Mouse (Mus musculus): ENCODE results near the gene Acot4.
"Not testable (repeated sequence)": the region's sequence is repeated elsewhere in the genome, so short reads cannot be mapped to it uniquely, and the experiment has no call there.

Acot4 gene

DNA sequence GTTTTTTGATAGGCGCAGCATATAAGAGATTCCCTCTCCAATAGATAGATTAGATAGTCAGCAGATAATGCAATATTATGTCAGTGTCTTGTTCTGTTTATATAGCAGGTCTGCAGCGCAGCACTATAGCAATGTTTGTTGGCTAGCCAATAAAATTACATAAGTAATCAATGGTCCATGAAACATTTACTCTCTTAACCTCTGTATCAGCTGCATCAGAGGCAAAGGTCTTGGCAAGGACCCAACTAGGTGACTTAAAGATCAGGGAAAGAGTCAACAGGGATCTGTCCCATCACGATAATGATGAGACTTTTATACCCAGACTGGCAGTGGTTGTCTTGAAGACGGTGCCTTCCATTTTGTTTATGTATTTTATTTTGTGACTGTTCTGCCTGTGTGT lies 5.3 kb upstream of the Acot4 start:
- DNase-seq, result no peak

DNA sequence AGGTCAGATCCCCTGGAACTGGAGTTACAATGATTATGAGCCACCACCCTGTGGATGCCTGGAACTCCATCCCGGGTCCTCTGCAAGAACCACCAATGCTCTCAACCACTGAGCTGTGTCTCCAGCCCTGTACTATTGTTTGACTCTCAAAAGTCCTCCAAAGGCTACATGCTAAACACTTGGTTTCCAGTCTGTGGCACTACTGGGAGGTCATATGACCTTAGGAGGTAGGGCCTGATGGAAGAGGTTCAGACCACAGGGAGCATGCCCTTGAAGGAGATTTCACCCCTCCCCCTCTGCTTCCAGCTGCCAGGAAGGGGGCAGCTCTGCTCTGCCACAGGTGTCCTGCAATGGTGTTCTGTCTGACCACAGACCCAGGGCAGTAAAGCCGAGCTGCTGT lies 4.9 kb upstream of the Acot4 start:
- not testable (repeated sequence) for DNase-seq

DNA sequence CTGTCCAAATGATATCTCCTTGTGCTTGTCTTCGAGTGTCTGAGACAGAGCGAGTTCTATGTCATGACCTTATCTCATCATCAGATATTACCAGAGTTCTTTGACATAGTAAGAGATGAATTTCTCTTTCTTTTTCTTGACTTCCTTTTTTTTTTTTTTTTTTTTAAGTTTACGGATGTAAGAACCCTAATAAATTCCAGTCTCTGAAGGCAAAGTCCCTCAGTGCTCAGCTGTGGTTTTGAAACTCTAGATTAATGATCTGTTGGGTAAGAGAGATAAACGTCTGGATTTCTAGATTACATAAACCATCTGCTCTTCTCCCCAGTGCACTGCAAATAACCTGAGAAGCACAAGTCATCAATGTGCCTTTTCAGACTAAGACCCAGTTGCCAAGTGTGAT lies 4.1 kb upstream of the Acot4 start:
- no peak for DNase-seq

DNA sequence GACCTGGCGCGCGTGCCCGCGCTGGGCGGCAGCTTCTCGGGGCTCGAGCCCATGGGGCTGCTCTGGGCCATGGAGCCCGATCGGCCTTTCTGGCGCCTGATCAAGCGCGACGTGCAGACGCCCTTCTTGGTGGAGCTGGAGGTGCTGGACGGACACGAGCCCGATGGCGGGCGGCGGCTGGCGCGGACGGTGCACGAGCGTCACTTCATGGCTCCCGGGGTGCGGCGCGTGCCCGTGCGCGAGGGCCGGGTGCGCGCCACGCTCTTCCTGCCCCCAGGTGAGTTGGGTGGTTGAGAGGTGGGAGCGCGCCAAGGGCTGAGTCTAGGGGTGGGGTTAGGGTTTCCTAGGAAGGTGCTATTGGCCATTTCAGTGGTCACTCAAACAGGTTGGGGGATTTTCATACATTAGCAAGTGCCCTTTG lies 522 bp downstream of the Acot4 start, which contains the start of gene Gm49366:
Gene Gm49366, plus strand, starts transcription at position 245 of the 421 bp plus-strand sequence.
- DNase-seq, result peak; percentile 14

DNA sequence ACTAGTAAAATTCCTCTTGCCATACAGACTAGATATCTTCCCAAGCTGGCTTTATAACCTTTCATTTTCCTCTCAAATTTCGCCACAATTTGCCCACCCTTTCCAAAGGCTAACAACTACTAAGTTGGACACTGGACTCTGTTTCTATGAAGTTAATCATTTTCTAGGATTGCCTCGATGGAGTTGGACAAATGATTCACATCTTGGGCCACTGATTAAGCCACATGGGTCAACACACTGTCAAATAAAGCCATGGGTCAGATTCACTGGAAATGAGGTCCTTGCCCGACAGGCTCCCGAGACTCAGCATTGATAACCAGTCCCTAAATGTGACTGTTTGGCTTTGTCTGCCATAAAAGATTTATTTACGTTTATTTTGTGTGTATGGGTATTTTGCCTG lies 4.1 kb downstream of the Acot4 start:
- DNase-seq, result no peak

DNA sequence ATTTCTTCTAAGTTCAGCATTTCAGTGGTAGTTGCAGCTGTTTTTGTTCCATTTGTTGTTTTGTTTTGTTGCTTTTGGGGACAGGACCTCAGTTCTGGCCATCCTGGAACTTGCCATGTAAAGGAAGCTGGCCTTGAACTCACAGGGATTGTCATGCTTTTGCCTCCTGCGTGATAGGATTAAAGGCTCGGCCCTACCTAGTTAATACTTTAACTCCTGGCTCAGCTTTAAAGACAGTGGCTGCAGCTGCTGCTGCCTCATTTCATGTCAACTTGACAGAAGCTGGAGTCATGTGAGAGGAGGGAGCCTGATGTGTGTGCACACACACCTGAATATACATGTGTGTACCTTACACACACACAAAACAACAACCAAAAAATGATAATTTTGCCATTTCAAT lies 5.9 kb downstream of the Acot4 start:
- DNase-seq, result no peak

DNA sequence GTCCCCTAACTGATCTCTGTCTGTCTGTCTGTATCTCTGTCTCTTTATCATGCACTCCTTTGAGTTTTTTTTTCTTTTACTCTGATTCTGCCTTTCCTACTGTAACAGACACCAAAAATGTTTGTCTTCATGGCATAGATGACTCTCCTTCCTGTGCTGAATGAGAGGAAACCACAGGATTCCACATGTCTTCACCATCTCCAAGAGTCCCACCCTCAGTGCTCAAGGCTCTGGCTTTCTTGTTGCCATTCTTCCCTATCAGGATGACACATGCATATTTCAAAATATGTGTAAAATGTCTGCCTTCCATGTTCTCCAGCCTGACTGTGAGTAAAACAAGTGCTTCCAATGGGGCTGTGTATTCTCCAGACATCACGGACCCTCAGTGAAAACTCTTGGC lies 8.7 kb downstream of the Acot4 start:
- no peak for DNase-seq

DNA sequence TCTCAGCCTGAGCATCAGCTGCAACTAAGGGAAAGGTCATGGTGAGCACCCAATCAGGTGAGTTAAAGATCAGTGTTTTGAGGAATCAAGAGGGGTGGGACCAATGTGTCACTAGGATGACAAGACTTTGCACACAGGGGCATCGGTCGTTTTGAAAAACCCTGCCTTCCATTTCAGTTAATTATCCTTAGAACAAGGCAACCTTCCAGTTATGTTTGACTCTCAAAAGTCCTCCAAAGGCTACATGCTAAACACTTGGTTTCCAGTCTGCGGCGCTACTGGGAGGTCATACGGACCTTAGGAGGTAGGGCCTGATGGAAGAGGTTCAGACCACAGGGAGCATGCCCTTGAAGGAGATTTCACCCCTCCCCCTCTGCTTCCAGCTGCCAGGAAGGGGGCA lies 12.6 kb downstream of the Acot4 start:
- DNase-seq, result not testable (repeated sequence)

DNA sequence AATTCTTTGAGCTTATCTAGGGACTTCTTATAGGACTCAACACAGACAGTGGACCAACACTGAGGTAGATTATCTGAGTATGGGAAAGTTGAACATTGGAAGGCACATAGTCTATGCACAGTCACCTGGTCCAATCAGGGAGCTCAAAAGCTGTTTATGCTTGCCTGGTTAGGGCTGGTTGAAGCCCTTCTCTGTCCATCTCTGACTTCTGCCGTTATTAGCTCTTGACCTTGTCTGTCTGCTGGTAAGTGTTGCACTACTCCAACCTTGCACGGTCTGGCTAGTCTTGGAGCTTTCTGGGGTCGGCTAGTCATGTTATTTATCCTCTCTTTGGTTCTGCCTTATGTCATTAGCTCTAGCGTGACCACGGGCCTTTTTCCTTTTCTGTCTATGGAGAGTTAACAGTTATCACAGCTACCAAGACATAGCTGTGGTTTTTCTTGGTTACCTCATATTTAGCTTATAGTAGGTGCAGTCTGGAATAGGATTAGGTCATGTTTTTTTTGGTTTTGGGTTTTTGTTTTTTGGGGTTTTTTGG lies 13.8 kb downstream of the Acot4 start, which contains the start of gene Acot3:
Gene Acot3, plus strand, starts transcription at position 208 of the 538 bp plus-strand sequence.
- DNase-seq, result no peak

DNA sequence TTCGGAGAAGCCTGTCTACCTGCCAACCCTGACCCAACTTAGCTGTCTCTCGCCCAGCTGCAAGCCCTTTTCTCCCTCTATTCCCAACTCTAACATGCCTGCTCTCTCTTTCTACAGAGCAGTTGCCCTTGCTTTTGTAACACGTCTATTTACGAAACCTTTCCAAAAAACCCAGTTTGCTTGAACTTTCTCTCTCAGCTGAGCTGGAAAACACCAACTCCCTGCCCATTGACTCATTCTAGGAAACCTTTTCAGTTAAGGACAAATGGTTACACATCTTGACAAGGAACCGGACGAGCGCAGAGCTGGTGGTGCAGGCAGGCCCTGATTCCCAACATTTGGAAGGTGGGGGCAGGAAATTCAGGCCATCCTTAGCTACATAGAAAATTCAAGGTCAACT lies 14.4 kb downstream of the Acot4 start:
- no peak for DNase-seq

DNA sequence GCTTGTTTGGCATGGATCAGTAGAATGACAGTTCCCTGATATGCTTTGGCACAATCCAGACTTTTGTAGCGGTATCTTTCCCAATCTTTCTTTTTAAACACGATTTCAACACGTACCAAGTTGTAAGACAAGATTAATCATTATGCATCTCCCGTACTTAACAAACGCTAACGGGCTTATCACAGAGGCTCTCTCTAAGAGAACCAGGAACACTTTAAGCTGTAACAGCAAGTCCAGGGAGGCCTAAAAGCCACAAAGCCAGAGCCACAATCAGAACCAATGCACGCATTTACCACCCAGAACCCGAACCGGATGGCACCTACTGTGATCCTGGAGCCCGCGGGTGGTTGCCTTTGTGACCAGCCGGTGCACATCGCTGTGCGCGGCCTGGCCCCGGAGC lies 15.0 kb downstream of the Acot4 start:
- no peak for DNase-seq

DNA sequence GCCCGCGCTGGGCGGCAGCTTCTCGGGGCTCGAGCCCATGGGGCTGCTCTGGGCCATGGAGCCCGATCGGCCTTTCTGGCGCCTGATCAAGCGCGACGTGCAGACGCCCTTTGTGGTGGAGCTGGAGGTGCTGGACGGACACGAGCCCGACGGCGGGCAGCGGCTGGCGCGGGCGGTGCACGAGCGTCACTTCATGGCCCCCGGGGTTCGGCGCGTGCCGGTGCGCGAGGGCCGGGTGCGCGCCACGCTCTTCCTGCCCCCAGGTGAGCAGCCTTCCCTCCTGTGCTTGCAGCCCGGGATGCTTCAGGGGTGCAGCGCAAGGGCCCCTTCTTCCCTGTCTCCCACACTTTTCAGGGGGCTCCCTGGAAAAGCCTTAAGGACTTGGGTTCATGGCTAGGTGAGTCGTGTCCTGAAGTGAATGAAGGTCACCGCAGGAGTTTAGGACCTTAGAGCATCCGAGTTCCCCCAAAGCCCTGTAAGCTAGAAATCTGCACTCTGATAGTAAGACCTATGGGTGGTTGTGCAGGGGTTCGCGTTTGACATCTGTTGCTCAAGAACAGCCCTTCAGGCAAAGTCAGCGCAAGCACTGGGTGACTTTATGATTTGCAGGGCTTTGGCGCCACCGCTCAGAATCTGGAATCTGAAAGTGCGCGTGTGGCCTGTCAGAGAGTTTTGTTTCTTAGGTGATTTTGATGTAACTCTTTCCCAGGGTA lies 15.7 kb downstream of the Acot4 start:
- no peak for DNase-seq

DNA sequence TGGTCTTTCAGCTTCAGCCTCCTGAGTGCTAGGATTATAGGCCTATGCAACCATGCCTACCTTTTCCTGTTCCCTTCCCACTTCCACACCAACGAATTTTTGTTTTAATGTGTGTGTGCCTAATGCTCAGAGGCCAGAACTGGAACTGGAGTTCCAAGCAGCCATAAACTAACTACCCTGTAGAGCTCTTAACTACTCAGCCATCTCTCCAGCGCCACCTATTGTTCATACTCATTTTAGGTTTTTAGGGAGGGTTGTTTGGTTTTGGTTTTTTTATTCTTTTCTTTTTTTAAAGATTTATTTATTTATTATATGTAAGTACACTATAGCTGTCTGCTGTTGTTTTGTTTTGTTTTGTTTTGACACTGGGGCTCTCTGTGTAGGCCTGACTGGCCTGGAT lies 22.8 kb downstream of the Acot4 start:
- peak; percentile 25 for DNase-seq

DNA sequence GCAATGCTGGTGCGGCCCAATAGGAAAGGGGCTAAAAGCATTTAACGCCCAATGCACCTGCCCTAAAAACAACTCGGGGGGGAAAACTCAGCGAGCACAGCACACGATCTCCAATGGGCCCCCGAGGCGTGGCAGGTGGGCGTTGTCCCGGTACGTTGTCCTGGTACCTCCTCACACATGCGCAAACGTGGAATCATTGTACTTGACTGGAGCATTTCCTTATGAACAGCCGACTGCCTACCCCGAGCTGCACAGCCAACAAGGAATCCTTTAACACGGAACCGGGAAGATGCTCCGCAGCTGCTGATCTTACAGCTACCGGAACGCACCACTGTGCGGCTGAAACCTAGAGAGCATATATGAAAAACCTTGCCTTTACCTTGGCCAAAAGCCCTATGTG lies 24.2 kb downstream of the Acot4 start:
- no peak for DNase-seq

DNA sequence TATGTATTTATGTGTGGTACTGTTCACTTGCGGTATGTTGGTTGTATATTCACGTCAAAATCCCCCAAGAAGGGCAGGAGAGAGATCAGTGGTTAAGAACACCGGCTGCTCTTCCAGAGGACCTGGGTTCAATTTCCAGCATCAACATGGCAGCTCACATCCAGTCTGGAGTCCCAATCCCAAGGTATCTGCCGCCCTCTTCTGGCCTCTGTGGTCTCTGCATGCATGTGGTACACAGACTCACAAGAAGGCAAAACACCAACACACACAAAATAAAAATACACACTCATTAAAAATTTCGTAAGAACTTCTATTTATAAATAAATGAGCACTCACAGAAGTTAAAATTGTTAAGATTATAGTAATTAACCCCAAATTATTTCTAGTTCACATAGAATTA lies 25.0 kb downstream of the Acot4 start:
- DNase-seq, result peak; percentile 29

DNA sequence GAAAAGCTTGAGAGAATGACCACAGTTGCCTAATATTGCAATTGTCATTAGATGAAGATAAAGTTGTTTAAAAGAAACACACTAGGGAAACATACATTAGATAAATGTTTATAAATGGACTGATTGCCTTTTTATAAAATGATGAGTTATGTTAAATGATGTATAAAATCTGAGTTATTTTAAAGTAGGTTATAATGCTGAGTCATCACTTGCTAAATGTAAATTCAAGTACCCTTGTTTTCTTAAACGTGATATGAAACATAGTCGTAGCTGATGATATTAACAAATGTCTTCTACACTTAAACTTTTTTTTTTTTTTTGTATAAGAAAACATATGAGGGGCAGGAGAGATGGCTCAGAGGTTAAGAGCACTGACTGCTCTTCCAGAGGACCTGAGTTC lies 25.7 kb downstream of the Acot4 start:
- DNase-seq, result no peak

DNA sequence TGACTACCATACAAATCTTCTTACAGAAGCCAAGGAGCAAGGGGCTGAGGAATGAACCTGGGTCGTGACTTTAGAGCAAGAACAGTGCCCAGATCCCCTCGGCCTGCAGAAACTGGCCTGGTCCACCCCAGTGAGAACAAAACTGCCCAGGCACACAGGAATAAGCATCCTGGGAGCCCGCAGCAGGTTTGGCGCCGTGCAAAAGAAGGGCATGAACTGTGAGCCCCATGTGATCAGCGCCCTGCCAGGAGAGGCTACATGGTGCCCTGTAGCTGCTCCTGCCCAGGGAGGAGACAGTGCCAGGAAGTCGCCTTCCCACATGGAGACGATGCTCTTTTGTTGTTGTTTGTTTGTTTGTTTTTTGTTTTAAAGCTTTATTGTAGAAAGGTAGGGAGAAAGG lies 26.4 kb downstream of the Acot4 start:
- no peak for DNase-seq

DNA sequence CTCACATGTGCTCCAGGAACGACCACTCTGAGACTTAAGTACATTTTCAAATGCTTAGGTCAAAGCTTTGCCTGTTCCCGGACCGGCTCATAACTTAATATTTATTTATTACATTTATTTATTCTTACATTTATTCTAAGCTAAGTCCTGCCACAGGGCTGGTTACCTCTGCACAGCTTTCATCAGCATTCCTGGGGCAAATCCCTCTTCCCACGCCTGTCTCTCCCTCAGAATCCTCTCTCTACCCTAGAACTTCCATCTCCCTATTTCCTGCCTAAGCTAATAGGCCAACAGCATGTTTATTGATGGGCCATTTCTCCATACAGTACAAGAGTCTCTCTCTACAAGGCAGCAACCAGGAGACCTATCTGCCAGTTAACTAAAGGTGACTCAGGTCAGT lies 29.6 kb downstream of the Acot4 start:
- no peak for DNase-seq

DNA sequence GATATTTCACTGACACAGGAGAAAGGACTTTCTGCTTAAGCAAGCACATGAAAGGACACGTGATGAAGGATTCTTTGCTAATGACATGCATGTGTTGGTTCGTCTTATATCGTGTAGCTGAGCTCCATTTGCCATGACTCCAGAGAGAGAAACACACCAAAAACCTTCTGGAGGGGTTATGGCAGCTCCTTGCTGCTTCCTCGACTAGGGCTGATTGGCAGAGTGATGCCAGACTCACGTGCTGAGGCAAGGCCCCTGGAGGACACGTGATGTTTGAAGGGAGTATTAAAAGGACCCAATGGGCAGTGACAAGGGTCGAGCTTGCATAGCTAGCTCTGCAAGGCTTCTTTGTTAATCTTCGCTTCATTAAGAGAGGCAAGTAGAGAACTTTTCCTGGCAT lies 30.1 kb downstream of the Acot4 start:
- DNase-seq, result no peak

DNA sequence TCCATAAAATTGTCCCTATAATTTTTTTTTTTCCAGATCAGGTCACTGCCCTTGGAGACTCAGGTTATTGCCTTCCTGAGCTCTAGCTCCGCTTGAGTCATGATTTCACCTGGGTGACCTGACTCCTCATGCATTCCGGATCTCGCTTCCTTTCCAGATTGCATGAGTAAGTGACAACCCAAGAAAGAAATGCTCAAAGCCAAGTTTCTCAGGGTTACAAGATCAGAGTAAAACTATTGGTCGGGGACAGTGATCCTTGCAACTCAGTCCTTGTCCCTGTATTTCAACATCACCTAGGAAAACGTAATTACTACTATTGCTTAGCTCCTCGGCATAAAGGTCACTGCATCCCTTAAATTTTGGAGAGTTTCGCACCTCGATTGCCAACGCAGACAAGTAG lies 30.8 kb downstream of the Acot4 start, which contains the start of gene Acot5:
Gene Acot5, plus strand, starts transcription at position 340 of the 400 bp plus-strand sequence.
- DNase-seq, result no peak

DNA sequence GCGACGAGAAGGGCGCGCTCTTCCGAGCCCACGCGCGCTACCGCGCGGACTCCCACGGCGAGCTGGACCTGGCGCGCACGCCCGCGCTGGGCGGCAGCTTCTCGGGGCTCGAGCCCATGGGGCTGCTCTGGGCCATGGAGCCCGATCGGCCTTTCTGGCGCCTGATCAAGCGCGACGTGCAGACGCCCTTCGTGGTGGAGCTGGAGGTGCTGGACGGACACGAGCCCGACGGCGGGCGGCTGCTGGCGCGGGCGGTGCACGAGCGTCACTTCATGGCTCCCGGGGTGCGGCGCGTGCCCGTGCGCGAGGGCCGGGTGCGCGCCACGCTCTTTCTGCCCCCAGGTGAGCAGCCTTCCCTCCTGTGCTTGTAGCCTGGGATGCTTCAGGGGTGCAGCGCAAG lies 31.4 kb downstream of the Acot4 start:
- DNase-seq, result peak; percentile 45

DNA sequence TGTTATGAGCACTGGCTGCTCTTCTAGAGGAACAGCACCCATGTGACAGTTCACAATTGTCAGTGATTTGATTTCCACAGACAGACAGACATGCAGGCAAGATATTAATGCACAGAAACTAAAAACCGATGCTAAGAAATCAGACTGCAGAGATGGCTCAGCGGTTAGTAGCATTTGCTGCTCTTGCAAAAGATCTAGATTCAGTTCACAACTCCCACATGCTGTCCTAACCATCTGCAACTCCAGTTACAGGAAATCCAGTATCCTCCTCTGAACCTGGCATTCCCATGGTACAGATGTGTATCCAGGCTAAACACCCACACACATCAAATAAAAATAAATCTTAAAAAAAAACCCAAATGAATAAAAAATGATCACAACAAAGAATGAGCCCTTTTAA lies 33.5 kb downstream of the Acot4 start:
- DNase-seq, result no peak

DNA sequence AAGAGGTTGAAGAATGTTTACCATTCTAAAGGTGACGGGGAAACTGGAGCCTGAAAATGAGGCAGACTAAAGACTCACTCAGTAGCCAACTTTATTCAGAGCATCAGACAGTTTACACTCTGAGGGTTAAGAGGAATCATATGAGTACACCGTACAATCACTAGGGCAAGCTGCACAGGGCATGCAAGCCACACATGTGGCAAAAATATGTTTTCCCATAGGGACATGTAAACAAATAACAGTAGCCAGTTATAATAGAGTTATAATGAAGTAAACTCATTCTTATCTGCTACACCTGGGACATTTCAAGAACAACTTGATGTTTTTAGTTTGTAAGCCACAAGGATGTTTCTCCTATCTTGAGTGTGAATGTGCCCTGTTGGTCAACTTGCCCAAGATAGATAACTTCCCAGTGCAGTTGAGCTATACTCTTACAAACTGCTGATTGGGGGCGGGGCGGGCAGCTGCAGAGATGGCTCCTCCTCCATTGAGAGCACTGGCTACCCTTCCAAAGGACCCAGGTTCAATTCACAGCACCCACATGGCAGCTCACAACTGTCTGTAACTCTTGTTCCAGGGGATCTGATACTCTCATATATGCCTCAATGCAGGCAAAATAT lies 39.3 kb downstream of the Acot4 start:
- DNase-seq, result no peak

DNA sequence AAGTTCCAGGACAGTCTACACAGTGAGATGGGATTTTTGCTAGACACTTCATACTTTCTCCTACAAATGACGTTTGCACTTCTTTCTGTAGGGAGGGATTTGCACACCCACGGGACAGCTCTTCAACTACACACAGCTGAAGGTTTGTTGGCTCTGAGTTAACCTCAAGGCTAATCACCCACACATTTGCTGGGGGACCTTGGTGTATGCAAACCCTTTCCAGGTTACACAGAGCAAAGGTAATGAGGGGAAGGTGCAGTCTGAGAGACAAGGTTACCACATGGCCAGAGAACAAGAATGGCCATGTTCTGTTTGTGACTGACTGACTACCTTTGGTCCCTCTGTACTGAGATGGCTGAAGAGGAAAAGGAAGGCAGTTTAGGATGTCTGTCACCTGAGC lies 45.7 kb downstream of the Acot4 start:
- DNase-seq, result no peak

DNA sequence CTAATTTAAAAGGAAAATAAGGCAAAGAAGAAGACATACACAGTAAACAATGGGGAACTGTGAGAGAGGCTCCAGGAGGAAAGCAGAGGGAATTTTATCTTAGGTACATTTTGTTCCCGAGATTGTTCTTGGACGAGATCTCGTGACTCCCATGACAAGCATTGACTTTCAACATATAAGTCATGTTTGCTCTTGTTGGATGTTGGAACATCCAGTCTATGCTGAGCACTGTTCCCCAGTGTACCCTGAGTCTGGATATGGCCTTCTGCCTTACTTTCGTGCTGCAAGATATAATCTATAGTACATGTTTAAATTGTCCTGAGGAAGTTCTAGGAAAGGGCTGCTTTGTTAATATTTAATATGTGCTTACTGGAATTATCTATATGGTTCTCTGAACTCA lies 46.4 kb downstream of the Acot4 start:
- no peak for DNase-seq
